Mouse (Mus musculus) heart, adult 18-20 months (tissue): ENCODE data around the gene Coa7. TPM values are rescaled to one million over a fixed set of nuclear protein-coding genes. Genes with fewer than 3 reads are reported as not detected.
"Not testable (repeated sequence)": the region's sequence is repeated elsewhere in the genome, so short reads cannot be mapped to it uniquely, and the experiment has no call there.

Experiments
- DNase-seq, 2 experiments: peaks; one replicate each; pipeline ENCODE4 v3.0.0; 2021 to 2022; ENCODE audit warnings: mixed read lengths in 1 of 2
- total RNA-seq, 2 experiments: library from RNA; stranded (reverse); gene quantifications; 2 replicates each; pipeline ENCODE4 v1.2.3; 2021

The Coa7 gene
- total RNA-seq, 2 experiments from 2014 or later = 35.6 to 39.8 TPM

GRCm38 (mm10) chr4:108339277-108339690 is 11.3 kb downstream of the Coa7 start:
- DNase-seq = peak; percentile 58 to 84

GRCm38 (mm10) chr4:108344631-108345083 is 16.7 kb downstream of the Coa7 start:
- DNase-seq = peak in 1 of 2 experiments; percentile 28

GRCm38 (mm10) chr4:108345826-108346225 is 17.9 kb downstream of the Coa7 start:
- DNase-seq = no peak

GRCm38 (mm10) chr4:108347111-108347510 is 19.2 kb downstream of the Coa7 start:
- peak in 1 of 2 experiments; percentile 57 for DNase-seq

- DNase-seq = peak in 1 of 2 experiments; percentile 21
Measured at GRCm38 (mm10) chr4:108348256-108348875, 20.4 kb downstream of the Coa7 start.

GRCm38 (mm10) chr4:108349064-108349463 is 21.1 kb downstream of the Coa7 start:
- no peak for DNase-seq

GRCm38 (mm10) chr4:108349836-108350547 is 22.1 kb downstream of the Coa7 start:
- peak in 1 of 2 experiments; percentile 14 for DNase-seq

- DNase-seq = peak; percentile 54 to 65
Measured at GRCm38 (mm10) chr4:108350819-108351218, 22.9 kb downstream of the Coa7 start.

GRCm38 (mm10) chr4:108353591-108353990 is 25.7 kb downstream of the Coa7 start:
- DNase-seq = not testable (repeated sequence)

GRCm38 (mm10) chr4:108357458-108357857 is 29.5 kb downstream of the Coa7 start:
- no peak for DNase-seq

- DNase-seq = no peak
Measured at GRCm38 (mm10) chr4:108358498-108358897, 30.6 kb downstream of the Coa7 start.

GRCm38 (mm10) chr4:108360136-108361055 is 32.5 kb downstream of the Coa7 start:
- DNase-seq = peak; percentile 54 to 74

- no peak for DNase-seq
Measured at GRCm38 (mm10) chr4:108362321-108363261, 34.7 kb downstream of the Coa7 start.

- no peak for DNase-seq
Measured at GRCm38 (mm10) chr4:108363355-108364110, 35.6 kb downstream of the Coa7 start.

- DNase-seq = peak; percentile 77 to 78
Measured at GRCm38 (mm10) chr4:108364111-108364476, 36.2 kb downstream of the Coa7 start.

GRCm38 (mm10) chr4:108369254-108369653 is 41.3 kb downstream of the Coa7 start:
- peak in 1 of 2 experiments; percentile 23 for DNase-seq

- DNase-seq = no peak
Measured at GRCm38 (mm10) chr4:108370409-108370808, 42.5 kb downstream of the Coa7 start.

- DNase-seq = no peak
Measured at GRCm38 (mm10) chr4:108371421-108371820, 43.5 kb downstream of the Coa7 start.

GRCm38 (mm10) chr4:108372166-108372565 is 44.2 kb downstream of the Coa7 start:
- no peak for DNase-seq

- no peak for DNase-seq
Measured at GRCm38 (mm10) chr4:108379476-108379875, 51.5 kb downstream of the Coa7 start.

GRCm38 (mm10) chr4:108380146-108380545 is 52.2 kb downstream of the Coa7 start:
- no peak for DNase-seq
